Mouse (Mus musculus): ENCODE measurements around the gene Gm21778. TPM values are rescaled to one million over a fixed set of nuclear protein-coding genes. Genes with fewer than 3 reads are reported as not detected.
"Not testable (repeated sequence)": the region's sequence is repeated elsewhere in the genome, so short reads cannot be mapped to it uniquely, and the experiment has no call there.

Gene Gm21778
- not detected in 2 replicates for polyA plus RNA-seq (2014; fragmentation: Nextera tagmentation; extraction: Ambion mirVana)

GRCm38 (mm10) chrY:5942160-5942559, at the start of gene Gm21778:
Gm21778 (plus strand) TSS chrY:5942460.
- H3K9ac ChIP-seq (ENCODE audit: low read length); H3K4me1 ChIP-seq (replicated peaks; ENCODE audit: control insufficient read depth, insufficient read depth, low read length); H3K4me2 ChIP-seq (ENCODE audit: low read depth, low read length, severe bottlenecking); ATAC-seq (replicated peaks; ENCODE audit: low FRiP score); DNase-seq (ENCODE audit: low spot score); H3K27me3 ChIP-seq (ENCODE audit: control insufficient read depth, insufficient read depth, low read length); H3K4me3 ChIP-seq (ENCODE audit: low read depth, low read length); H3K27ac ChIP-seq (ENCODE audit: low read depth, low read length); H3K9me3 ChIP-seq (ENCODE audit: control insufficient read depth, low read length); H3K36me3 ChIP-seq (ENCODE audit: control insufficient read depth, insufficient read depth, low read length): not testable (repeated sequence)

Other genes starting within 250 kb of the Gm21778 start
- not detected in 2 replicates for gene Gm20914, start 216.5 kb upstream of the Gm21778 start, polyA plus RNA-seq (2014; fragmentation: Nextera tagmentation; extraction: Ambion mirVana)
- gene Gm28171, start 149.1 kb upstream of the Gm21778 start, polyA plus RNA-seq (2014; fragmentation: Nextera tagmentation; extraction: Ambion mirVana) = not detected in 2 replicates